Mouse (Mus musculus) limb, embryonic 13.5 days (tissue): ENCODE measurements at regions not wholly inside any gene's neighbourhood (a gene's known extent, or its start where the extent isn't known, plus 50 kb on each side); places are given as distances from the start of the nearest gene placed in this dataset.

Source experiments
- ATAC-seq: fragments of 200-750 bp; cut with Nextera tagmentation; 2 replicates; pipeline ENCODE4 v1.8.0; 2017; ENCODE audit warnings: low read depth, moderate number of reproducible peaks, moderate TSS enrichment; ENCODE audit not compliant: low FRiP score
- H3K27ac ChIP-seq: fragments of 300-500 bp; sonication (generic); 2 replicates; pipeline ENCODE4 v1.5.1; 2015; ENCODE audit warnings: inconsistent platforms, mild to moderate bottlenecking, moderate library complexity
- H3K27me3 ChIP-seq: fragments of 300-500 bp; sonication (generic); 2 replicates; pipeline ENCODE4 v1.6.1; 2015; ENCODE audit warnings: mild to moderate bottlenecking, inconsistent platforms
- H3K36me3 ChIP-seq: fragments of 300-500 bp; sonication (generic); 2 replicates; pipeline ENCODE4 v1.6.1; 2015; ENCODE audit warnings: inconsistent platforms, mild to moderate bottlenecking, moderate library complexity
- H3K4me1 ChIP-seq: fragments of 300-500 bp; sonication (generic); 2 replicates; pipeline ENCODE4 v1.6.1; 2015; ENCODE audit warnings: inconsistent platforms
- H3K4me2 ChIP-seq: fragments of 300-500 bp; sonication (generic); replicated peaks from 2 replicates; pipeline ENCODE4 v1.6.1; 2015; ENCODE audit warnings: inconsistent platforms, mild to moderate bottlenecking, moderate library complexity
- H3K4me3 ChIP-seq: fragments of 300-500 bp; sonication (generic); 2 replicates; pipeline ENCODE4 v1.5.1; 2015; ENCODE audit warnings: moderate library complexity, mild to moderate bottlenecking, inconsistent platforms
- H3K9ac ChIP-seq: fragments of 300-500 bp; sonication (generic); 2 replicates; pipeline ENCODE4 v1.6.1; 2015; ENCODE audit warnings: mild to moderate bottlenecking, inconsistent platforms
- H3K9me3 ChIP-seq: fragments of 300-500 bp; sonication (generic); 2 replicates; pipeline ENCODE4 v1.6.1; 2016; ENCODE audit warnings: inconsistent platforms
- WGBS: fragments of 180-500 bp; shearing (Covaris S2); methylation state at CpG from one replicate; pipeline ENCODE4 v1.1.7; 2015; 5-methylcytosine and 5-hydroxymethylcytosine counted together

GRCm38 (mm10) chr11:38886466-38886865, 1650.7 kb upstream of the Tenm2 start:
- 56% methylated on average over 1 of the region's 1 CpGs for WGBS
- Histone ChIP-seq H3K27me3 (no peaks in the 10 kb centered on the region), H3K36me3 (no peaks in the 10 kb centered on the region), H3K9me3 (no peaks in the 10 kb centered on the region), H3K27ac (no peak overlapping the region), H3K4me1 (no peaks in the 10 kb centered on the region), H3K4me2 (no peak overlapping the region), H3K9ac (no peak overlapping the region), H3K4me3 (no peak overlapping the region)
- no peak for ATAC-seq

- Histone ChIP-seq H3K9me3 (no peaks in the 10 kb centered on the region), H3K27ac (no peak overlapping the region), H3K4me1 (no peaks in the 10 kb centered on the region), H3K27me3 (no peaks in the 10 kb centered on the region), H3K9ac (no peak overlapping the region), H3K4me3 (no peak overlapping the region), H3K4me2 (no peak overlapping the region), H3K36me3 (no peaks in the 10 kb centered on the region)
- WGBS = 33% methylated on average over 9 of the region's 9 CpGs
- no peak for ATAC-seq
Measured at GRCm38 (mm10) chr11:38861622-38862345, 1626.0 kb upstream of the Tenm2 start.

GRCm38 (mm10) chr11:38856645-38857044, 1620.9 kb upstream of the Tenm2 start:
- no peaks in the 10 kb centered on the region for H3K36me3 ChIP-seq
- WGBS = 52% methylated on average over 9 of the region's 9 CpGs
- no peak for ATAC-seq
- no peaks in the 10 kb centered on the region for H3K4me1 ChIP-seq
- H3K4me3 ChIP-seq = no peak overlapping the region
- H3K27me3 ChIP-seq = no peaks in the 10 kb centered on the region
- H3K9ac ChIP-seq = no peak overlapping the region
- H3K27ac ChIP-seq = no peak overlapping the region
- no peak overlapping the region for H3K4me2 ChIP-seq
- H3K9me3 ChIP-seq = no peaks in the 10 kb centered on the region

GRCm38 (mm10) chr11:38829148-38829547, 1593.4 kb upstream of the Tenm2 start:
- no peak overlapping the region for H3K27ac ChIP-seq
- no peak for ATAC-seq
- H3K9ac ChIP-seq = no peak overlapping the region
- no peak overlapping the region for H3K4me2 ChIP-seq
- H3K36me3 ChIP-seq = no peaks in the 10 kb centered on the region
- WGBS = 42% methylated on average over 5 of the region's 5 CpGs
- H3K4me1 ChIP-seq = no peaks in the 10 kb centered on the region
- H3K4me3 ChIP-seq = no peak overlapping the region
- H3K9me3 ChIP-seq = no peaks in the 10 kb centered on the region
- H3K27me3 ChIP-seq = no peaks in the 10 kb centered on the region

- WGBS = 31% methylated on average over 2 of the region's 2 CpGs
- no peak for ATAC-seq
- H3K27ac ChIP-seq = no peak overlapping the region
Measured at GRCm38 (mm10) chr11:38828375-38828774, 1592.6 kb upstream of the Tenm2 start.

GRCm38 (mm10) chr11:38825172-38825753, 1589.5 kb upstream of the Tenm2 start:
- no peaks in the 10 kb centered on the region for H3K27me3 ChIP-seq
- no peak overlapping the region for H3K4me2 ChIP-seq
- ATAC-seq = peak; percentile 72; the same call in 1 of the 2 replicates
- H3K9me3 ChIP-seq = no peaks in the 10 kb centered on the region
- no peaks in the 10 kb centered on the region for H3K36me3 ChIP-seq
- H3K27ac ChIP-seq = no peak overlapping the region
- no peaks in the 10 kb centered on the region for H3K4me1 ChIP-seq
- 25% methylated on average over 1 of the region's 1 CpGs for WGBS
- no peak overlapping the region for H3K4me3 ChIP-seq
- no peak overlapping the region for H3K9ac ChIP-seq

More at GRCm38 (mm10) chr11:38828375-38828774, 1592.6 kb upstream of the Tenm2 start:
- Histone ChIP-seq H3K4me1 (no peaks in the 10 kb centered on the region), H3K4me3 (no peak overlapping the region), H3K9me3 (no peaks in the 10 kb centered on the region), H3K4me2 (no peak overlapping the region), H3K27me3 (no peaks in the 10 kb centered on the region), H3K36me3 (no peaks in the 10 kb centered on the region), H3K9ac (no peak overlapping the region)

GRCm38 (mm10) chr11:38818141-38818540, 1582.4 kb upstream of the Tenm2 start:
- Histone ChIP-seq H3K4me1 (no peaks in the 10 kb centered on the region), H3K36me3 (no peaks in the 10 kb centered on the region), H3K9me3 (no peaks in the 10 kb centered on the region), H3K9ac (no peak overlapping the region), H3K4me3 (no peak overlapping the region), H3K27ac (no peak overlapping the region), H3K4me2 (no peak overlapping the region), H3K27me3 (no peaks in the 10 kb centered on the region)
- ATAC-seq = no peak
- WGBS = 61% methylated on average over 3 of the region's 3 CpGs

- H3K27ac ChIP-seq = no peak overlapping the region
- H3K4me2 ChIP-seq = no peak overlapping the region
- H3K9me3 ChIP-seq = no peaks in the 10 kb centered on the region
- H3K4me3 ChIP-seq = no peak overlapping the region
- H3K4me1 ChIP-seq = no peaks in the 10 kb centered on the region
- 43% methylated on average over 4 of the region's 4 CpGs for WGBS
- H3K9ac ChIP-seq = no peak overlapping the region
- no peaks in the 10 kb centered on the region for H3K36me3 ChIP-seq
- no peak for ATAC-seq
- H3K27me3 ChIP-seq = no peaks in the 10 kb centered on the region
Measured at GRCm38 (mm10) chr11:38783548-38783947, 1547.8 kb upstream of the Tenm2 start.

GRCm38 (mm10) chr11:38779585-38779984, 1543.8 kb upstream of the Tenm2 start:
- 88% methylated on average over 1 of the region's 1 CpGs for WGBS
- Histone ChIP-seq H3K27me3 (no peaks in the 10 kb centered on the region), H3K36me3 (no peaks in the 10 kb centered on the region), H3K4me2 (no peak overlapping the region), H3K4me1 (no peaks in the 10 kb centered on the region), H3K9me3 (no peaks in the 10 kb centered on the region), H3K4me3 (no peak overlapping the region), H3K27ac (no peak overlapping the region), H3K9ac (no peak overlapping the region)
- no peak for ATAC-seq

- Histone ChIP-seq H3K9ac (no peak overlapping the region), H3K4me3 (no peak overlapping the region), H3K27ac (no peak overlapping the region), H3K36me3 (no peaks in the 10 kb centered on the region), H3K4me1 (no peaks in the 10 kb centered on the region), H3K4me2 (no peak overlapping the region), H3K9me3 (no peaks in the 10 kb centered on the region), H3K27me3 (no peaks in the 10 kb centered on the region)
- WGBS = 68% methylated on average over 2 of the region's 2 CpGs
- no peak for ATAC-seq
Measured at GRCm38 (mm10) chr11:38762241-38762640, 1526.5 kb upstream of the Tenm2 start.

- Histone ChIP-seq H3K36me3 (no peaks in the 10 kb centered on the region), H3K27me3 (no peaks in the 10 kb centered on the region), H3K27ac (no peak overlapping the region), H3K4me2 (no peak overlapping the region), H3K4me3 (no peak overlapping the region), H3K9me3 (no peaks in the 10 kb centered on the region), H3K4me1 (no peaks in the 10 kb centered on the region), H3K9ac (no peak overlapping the region)
- WGBS = 44% methylated on average over 3 of the region's 3 CpGs
- ATAC-seq = no peak
Measured at GRCm38 (mm10) chr11:38747549-38747948, 1511.8 kb upstream of the Tenm2 start.

- Histone ChIP-seq H3K9ac (no peak overlapping the region), H3K36me3 (no peaks in the 10 kb centered on the region), H3K4me2 (no peak overlapping the region), H3K4me1 (no peaks in the 10 kb centered on the region), H3K27ac (no peak overlapping the region), H3K27me3 (no peaks in the 10 kb centered on the region), H3K4me3 (no peak overlapping the region), H3K9me3 (no peaks in the 10 kb centered on the region)
- 54% methylated on average over 2 of the region's 2 CpGs for WGBS
- ATAC-seq = no peak
Measured at GRCm38 (mm10) chr11:38729101-38729500, 1493.3 kb upstream of the Tenm2 start.

GRCm38 (mm10) chr11:38715697-38716096, 1479.9 kb upstream of the Tenm2 start:
- 70% methylated on average over 3 of the region's 3 CpGs for WGBS
- no peak overlapping the region for H3K4me2 ChIP-seq

More at GRCm38 (mm10) chr11:38715697-38716096, 1479.9 kb upstream of the Tenm2 start:
- no peak overlapping the region for H3K27ac ChIP-seq
- H3K36me3 ChIP-seq = no peaks in the 10 kb centered on the region
- H3K4me1 ChIP-seq = no peaks in the 10 kb centered on the region
- H3K9me3 ChIP-seq = no peaks in the 10 kb centered on the region; the same call in 1 of the 2 replicates
- ATAC-seq = no peak
- H3K4me3 ChIP-seq = no peak overlapping the region
- no peaks in the 10 kb centered on the region for H3K27me3 ChIP-seq
- no peak overlapping the region for H3K9ac ChIP-seq
